ENCODE assay signal across 15 mouse cellular contexts in the genomic region with DNA sequence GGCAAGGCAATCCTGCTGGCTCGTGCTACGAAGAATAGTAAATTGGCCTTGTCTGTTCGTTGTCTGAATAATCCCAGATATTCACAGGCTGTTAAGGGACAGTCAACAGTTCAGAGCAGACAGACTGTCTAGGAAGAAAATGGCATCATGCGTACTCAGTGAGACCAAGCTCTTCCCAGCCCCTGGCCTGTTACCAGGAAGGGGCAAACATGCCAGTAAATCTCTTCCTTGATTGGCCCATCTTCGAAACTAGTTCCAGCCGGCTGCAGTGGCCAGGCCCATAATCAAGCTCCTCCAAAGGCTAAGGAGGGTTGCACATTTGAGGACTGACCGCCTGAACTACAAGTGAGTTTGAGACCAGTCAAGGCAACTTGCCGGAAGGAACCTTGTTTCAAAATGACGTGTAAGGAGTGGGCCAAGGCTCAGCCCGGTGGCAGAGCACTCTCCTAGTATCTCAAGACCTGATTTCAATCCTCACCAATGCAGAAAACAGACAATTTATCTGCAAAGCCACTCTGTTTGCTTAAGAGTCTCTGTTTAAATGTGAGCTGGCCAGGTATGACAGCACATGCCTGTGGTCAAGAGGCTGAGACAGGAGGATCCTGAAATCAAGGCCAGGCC. TPM values are rescaled to one million over a fixed set of nuclear protein-coding genes. Genes with fewer than 3 reads are reported as not detected.
DNase-seq lines count a peak whose midpoint lies in the region; TF ChIP-seq lines count a peak whose summit lies in the region.
"Had no signal": no experiment of that assay in that cellular context is flagged by ENCODE, and none has a peak within 500 bp of the region (broad histone marks: within the 10 kb centered on the region; RNA-seq: fewer than 3 reads in every experiment).

No protein-coding gene starts in this region.

- WGBS in olfactory bulb, adult 2 months: 60% methylated on average over 10 of the region's 10 CpGs

- no peak for TF ChIP-seq POLR2A in olfactory bulb, adult 2 months (IDR thresholded peaks at IDR 0.05; ENCODE audit: insufficient read depth, low read depth, low read length)

- no peak for TF ChIP-seq CTCF in layer of hippocampus, adult 2 months (conservative IDR thresholded peaks at IDR 0.05)
- no peak for TF ChIP-seq CTCF in olfactory bulb, adult 2 months (IDR thresholded peaks at IDR 0.05; ENCODE audit: insufficient read depth, low read depth, low read length)

- no peak overlapping the region for H3K4me3 ChIP-seq in layer of hippocampus, adult 2 months
- H3K4me3 ChIP-seq in olfactory bulb, adult 2 months (ENCODE audit: insufficient read depth, low read depth, low read length): no peak overlapping the region
- H3K4me3 ChIP-seq: embryonic facial prominence, embryonic 13.5 days; heart, adult 2 months; heart, embryonic 15.5 days; hindbrain, embryonic 13.5 days had no signal

- peaks cover 71% of the 10 kb centered on the region for H3K4me1 ChIP-seq in olfactory bulb, adult 2 months (ENCODE audit: control insufficient read depth, insufficient read depth, low read length)
- H3K4me1 ChIP-seq: embryonic facial prominence, embryonic 13.5 days had no signal

- peak overlapping the region; percentile 72 for H3K27ac ChIP-seq in layer of hippocampus, adult 2 months
- H3K27ac ChIP-seq in olfactory bulb, adult 2 months (ENCODE audit: insufficient read depth, low read depth, low read length): peak overlapping the region; percentile 93
- H3K27ac ChIP-seq: embryonic facial prominence, embryonic 13.5 days; heart, adult 2 months; heart, embryonic 15.5 days; hindbrain, embryonic 13.5 days; hindbrain, postnatal 0 days had no signal

- DNase-seq in cerebellum, adult 9-11 months: peak; percentile 7
- DNase-seq in cerebellum, adult 18-20 months: no peak
- DNase-seq in layer of hippocampus, adult 2 months (ENCODE audit: low spot score in 2 of 2): no peak
- DNase-seq in layer of hippocampus, adult 9-11 months: no peak
- DNase-seq in gastrocnemius, adult 18-20 months (ENCODE audit: low spot score): no peak
- DNase-seq in lung, postnatal 36 days: no peak
- DNase-seq: adrenal gland, postnatal 25 days; cerebellum, adult 11 months; gastrocnemius, postnatal 14 days had no signal

RNA-seq across cellular contexts. Expression of a gene that starts 17.6 kb away (rescaled TPM):
- total RNA-seq in layer of hippocampus, adult 2 months (2021): 10 to 100 TPM; 15.2 TPM
- polyA plus RNA-seq in olfactory bulb, adult 2 months (2012; ENCODE audit: insufficient read depth, insufficient read length, low replicate concordance, missing spikeins): not detected in 2 replicates
- total RNA-seq in gastrocnemius, adult 18-20 months (2021): 1 to 10 TPM; 1.3 to 2.0 TPM

RNA-seq across cellular contexts. Expression of a gene that starts 37.5 kb away (rescaled TPM):
- 10 to 100 TPM; 39.8 to 41.1 TPM for total RNA-seq in layer of hippocampus, adult 2 months (2021)
- not detected in 2 replicates for polyA plus RNA-seq in olfactory bulb, adult 2 months (2012; ENCODE audit: insufficient read depth, insufficient read length, low replicate concordance, missing spikeins)
- total RNA-seq in gastrocnemius, adult 18-20 months (2021): 10 to 100 TPM; 91.6 to 96.4 TPM

RNA-seq across cellular contexts. Expression of a gene that starts 40.1 kb away (rescaled TPM):
- total RNA-seq in layer of hippocampus, adult 2 months (2021): 1 to 10 TPM; 2.6 to 3.0 TPM
- polyA plus RNA-seq in olfactory bulb, adult 2 months (2012; ENCODE audit: insufficient read depth, insufficient read length, low replicate concordance, missing spikeins): not detected in 2 replicates
- 1 to 10 TPM in 1 of 2 experiments, under 1 TPM in 1; 0.80 to 1.2 TPM for total RNA-seq in gastrocnemius, adult 18-20 months (2021)

Comparison
In these comparisons a context has a peak if more than half of its experiments do, and no peak if none do; other contexts are left out.
1. RNA of a gene that starts 17.6 kb away (total RNA-seq): 15.2 TPM in layer of hippocampus, adult 2 months; 1.3 to 2.0 TPM in gastrocnemius, adult 18-20 months; every median in the first group is over 4 times any median in the second.